8 mouse cellular contexts compared by ENCODE assay signal in genomic region chr2:166156122-166156521, GRCm38 (mm10). TPM values are rescaled to one million over a fixed set of nuclear protein-coding genes. Genes with fewer than 3 reads are reported as not detected.
DNase-seq lines count a peak whose midpoint lies in the region; ATAC-seq and TF ChIP-seq lines count a peak whose summit lies in the region.

No protein-coding gene starts in this region.

- H3K27me3 ChIP-seq in forebrain, embryonic 11.5 days (ENCODE audit: control insufficient read depth, insufficient read depth, low read length): no peaks in the 10 kb centered on the region
- H3K27me3 ChIP-seq in forebrain, embryonic 16.5 days (replicated peaks; ENCODE audit: control insufficient read depth, insufficient read depth, low read length): peaks cover 33% of the 10 kb centered on the region
- peaks cover 26% of the 10 kb centered on the region for H3K27me3 ChIP-seq in lung, embryonic 16.5 days (ENCODE audit: control insufficient read depth, insufficient read depth, low read depth, low read length)
- no peaks in the 10 kb centered on the region for H3K27me3 ChIP-seq in limb, embryonic 11.5 days (ENCODE audit: control insufficient read depth, insufficient read depth, low read length)
- no peaks in the 10 kb centered on the region for H3K27me3 ChIP-seq in stomach, postnatal 0 days (ENCODE audit: control insufficient read depth, insufficient read depth, low read length)

- 10% methylated on average over 12 of the region's 12 CpGs for WGBS in forebrain, embryonic 11.5 days
- WGBS in forebrain, embryonic 16.5 days: 15% methylated on average over 12 of the region's 12 CpGs
- WGBS in lung, embryonic 16.5 days: 11% methylated on average over 12 of the region's 12 CpGs
- WGBS in limb, embryonic 11.5 days: 3% methylated on average over 12 of the region's 12 CpGs
- 13% methylated on average over 12 of the region's 12 CpGs for WGBS in stomach, postnatal 0 days

- H3K27ac ChIP-seq in forebrain, embryonic 11.5 days (ENCODE audit: low read depth, low read length): no peak overlapping the region
- no peak overlapping the region for H3K27ac ChIP-seq in forebrain, embryonic 16.5 days (ENCODE audit: low read length)
- H3K27ac ChIP-seq in lung, embryonic 16.5 days (ENCODE audit: low read length): no peak overlapping the region
- H3K27ac ChIP-seq in limb, embryonic 11.5 days (replicated peaks; ENCODE audit: low read depth, low read length): peak overlapping the region; percentile 99
- peak overlapping the region; percentile 91; the same call in 1 of the 2 replicates for H3K27ac ChIP-seq in stomach, postnatal 0 days (replicated peaks)

- H3K36me3 ChIP-seq in forebrain, embryonic 11.5 days (ENCODE audit: control insufficient read depth, insufficient read depth, low read length): no peaks in the 10 kb centered on the region
- no peaks in the 10 kb centered on the region for H3K36me3 ChIP-seq in forebrain, embryonic 16.5 days (ENCODE audit: control insufficient read depth, insufficient read depth)
- no peaks in the 10 kb centered on the region for H3K36me3 ChIP-seq in lung, embryonic 16.5 days (ENCODE audit: control insufficient read depth, insufficient read depth, low read length)
- no peaks in the 10 kb centered on the region for H3K36me3 ChIP-seq in limb, embryonic 11.5 days (ENCODE audit: control insufficient read depth, insufficient read depth, low read length)
- H3K36me3 ChIP-seq in stomach, postnatal 0 days (ENCODE audit: control insufficient read depth, insufficient read depth, low read length): no peaks in the 10 kb centered on the region

- peaks cover 35% of the 10 kb centered on the region for H3K4me1 ChIP-seq in forebrain, embryonic 11.5 days (replicated peaks; ENCODE audit: control insufficient read depth, insufficient read depth, low read length)
- peaks cover 43% of the 10 kb centered on the region for H3K4me1 ChIP-seq in forebrain, embryonic 16.5 days (replicated peaks; ENCODE audit: control insufficient read depth, insufficient read depth, low read length)
- peaks cover 38% of the 10 kb centered on the region for H3K4me1 ChIP-seq in lung, embryonic 16.5 days (replicated peaks; ENCODE audit: control insufficient read depth, insufficient read depth, low read length)
- peaks cover 46% of the 10 kb centered on the region for H3K4me1 ChIP-seq in limb, embryonic 11.5 days (ENCODE audit: control insufficient read depth, insufficient read depth, low read length)
- peaks cover 3% of the 10 kb centered on the region for H3K4me1 ChIP-seq in stomach, postnatal 0 days (replicated peaks; ENCODE audit: control insufficient read depth, insufficient read depth)

- no peak overlapping the region for H3K4me3 ChIP-seq in forebrain, embryonic 11.5 days (ENCODE audit: low read depth, low read length)
- no peak overlapping the region for H3K4me3 ChIP-seq in forebrain, embryonic 16.5 days (replicated peaks; ENCODE audit: low read length)
- H3K4me3 ChIP-seq in lung, embryonic 16.5 days (ENCODE audit: low read length): no peak overlapping the region
- peak overlapping the region; percentile 87 for H3K4me3 ChIP-seq in limb, embryonic 11.5 days (ENCODE audit: low read depth, low read length)
- H3K4me3 ChIP-seq in stomach, postnatal 0 days (ENCODE audit: low read depth, low read length): no peak overlapping the region; the same call in 1 of the 2 replicates

- no peaks in the 10 kb centered on the region for H3K9me3 ChIP-seq in forebrain, embryonic 11.5 days (ENCODE audit: control insufficient read depth, low read length)
- no peaks in the 10 kb centered on the region for H3K9me3 ChIP-seq in forebrain, embryonic 16.5 days (ENCODE audit: control insufficient read depth, low read length)
- no peaks in the 10 kb centered on the region for H3K9me3 ChIP-seq in lung, embryonic 16.5 days (ENCODE audit: control insufficient read depth, low read length)
- H3K9me3 ChIP-seq in limb, embryonic 11.5 days (ENCODE audit: control insufficient read depth, low read length): no peaks in the 10 kb centered on the region; the same call in 1 of the 2 replicates
- no peaks in the 10 kb centered on the region for H3K9me3 ChIP-seq in stomach, postnatal 0 days (ENCODE audit: control insufficient read depth, low read length)

- no peak for TF ChIP-seq EP300 in stomach, postnatal 0 days (optimal IDR thresholded peaks at IDR 0.05)

- peak overlapping the region; percentile 89; the same call in 1 of the 2 replicates for H3K4me2 ChIP-seq in forebrain, embryonic 11.5 days (ENCODE audit: low read depth, low read length, severe bottlenecking)
- H3K4me2 ChIP-seq in forebrain, embryonic 16.5 days (ENCODE audit: low read length): no peak overlapping the region; the same call in 1 of the 2 replicates
- peak overlapping the region; percentile 100; the same call in 1 of the 2 replicates for H3K4me2 ChIP-seq in lung, embryonic 16.5 days (ENCODE audit: low read depth, low read length)
- H3K4me2 ChIP-seq in limb, embryonic 11.5 days (ENCODE audit: low read depth, severe bottlenecking): peak overlapping the region; percentile 92
- H3K4me2 ChIP-seq in stomach, postnatal 0 days (replicated peaks; ENCODE audit: low read depth): peak overlapping the region; percentile 96; the same call in 1 of the 2 replicates

- no peak overlapping the region for H3K9ac ChIP-seq in forebrain, embryonic 11.5 days (ENCODE audit: low read length)
- no peak overlapping the region for H3K9ac ChIP-seq in forebrain, embryonic 16.5 days (replicated peaks; ENCODE audit: low read depth, low read length)
- peak overlapping the region; percentile 37; the same call in 1 of the 2 replicates for H3K9ac ChIP-seq in lung, embryonic 16.5 days (ENCODE audit: low read length)
- peak overlapping the region; percentile 99 for H3K9ac ChIP-seq in limb, embryonic 11.5 days (ENCODE audit: low read length)
- no peak overlapping the region; the same call in 1 of the 2 replicates for H3K9ac ChIP-seq in stomach, postnatal 0 days (ENCODE audit: low read length)

- no peak for DNase-seq in forebrain, embryonic 11.5 days (ENCODE audit: low spot score)
- DNase-seq in lung, postnatal 14 days: no peak
- DNase-seq in limb, embryonic 11.5 days (ENCODE audit: low spot score): peak; percentile 47
- DNase-seq in stomach, postnatal 0 days (ENCODE audit: low spot score): no peak
- DNase-seq in testis, postnatal 14 days (ENCODE audit: low spot score): no peak

- TF ChIP-seq CTCF in stomach, postnatal 0 days (IDR thresholded peaks at IDR 0.05; ENCODE audit: low read depth): no peak

- no peak for ATAC-seq in forebrain, embryonic 11.5 days (replicated peaks; ENCODE audit: low FRiP score)
- no peak for ATAC-seq in forebrain, embryonic 16.5 days
- no peak for ATAC-seq in lung, embryonic 16.5 days (ENCODE audit: low read depth)
- no peak; the same call in 1 of the 2 replicates for ATAC-seq in limb, embryonic 11.5 days (ENCODE audit: insufficient number of reproducible peaks, low FRiP score, low TSS enrichment, low read depth)
- no peak for ATAC-seq in stomach, postnatal 0 days (ENCODE audit: low FRiP score, low TSS enrichment)
- ATAC-seq in activated CD4-positive, CD25-positive, alpha-beta regulatory T cell, adult 4 months: no peak

RNA-seq across cellular contexts. Expression of gene Sulf2, which starts 0.7 kb away (rescaled TPM):
- polyA plus RNA-seq in forebrain, embryonic 11.5 days (2014; fragmentation: Nextera tagmentation; extraction: Ambion mirVana): 97.9 and 102 TPM in 2 replicates
- 28.7 and 37.6 TPM in 2 replicates for polyA plus RNA-seq in forebrain, embryonic 16.5 days (2015; fragmentation: Nextera tagmentation; extraction: Ambion mirVana)
- 23.8 and 28.2 TPM in 2 replicates for polyA plus RNA-seq in lung, embryonic 16.5 days (2015; fragmentation: Nextera tagmentation; extraction: Ambion mirVana)
- 193 and 210 TPM in 2 replicates for polyA plus RNA-seq in limb, embryonic 11.5 days (2014; fragmentation: Nextera tagmentation; extraction: Ambion mirVana)
- polyA plus RNA-seq in stomach, postnatal 0 days (2015; fragmentation: Nextera tagmentation; extraction: Ambion mirVana): 44.2 and 49.1 TPM in 2 replicates
- polyA plus RNA-seq in activated CD4-positive, CD25-positive, alpha-beta regulatory T cell, adult 4 months (2017; shearing (Covaris generic)): 1 to 10 TPM; 1.3 to 1.5 TPM

Comparison
In these comparisons a context has a peak if more than half of its experiments do, and no peak if none do; other contexts are left out.
1. H3K27ac ChIP-seq: peak in limb, embryonic 11.5 days (single experiment) and stomach, postnatal 0 days (single experiment); none in forebrain, embryonic 11.5 days (single experiment), forebrain, embryonic 16.5 days (single experiment) and lung, embryonic 16.5 days (single experiment).
2. H3K9ac ChIP-seq: peak in lung, embryonic 16.5 days (single experiment) and limb, embryonic 11.5 days (single experiment); none in forebrain, embryonic 11.5 days (single experiment), forebrain, embryonic 16.5 days (single experiment) and stomach, postnatal 0 days (single experiment).